Mouse (Mus musculus) ES-Bruce4 (cell line): ENCODE data around the gene Trib3.

Experiments used
- EP300 ChIP-seq: IDR thresholded peaks from 2 replicates; pipeline ENCODE4 v1.6.1; 2011; ENCODE audit warnings: low read depth, low read length; ENCODE audit not compliant: insufficient read depth
- POLR2A ChIP-seq: IDR thresholded peaks from one replicate; pipeline ENCODE4 v1.8.1; 2011; ENCODE audit warnings: low read length; ENCODE audit not compliant: insufficient read depth

- TF ChIP-seq EP300 (no peak), POLR2A (no peak)
Observed at GRCm38 (mm10) chr2:152305480-152305879, 38.4 kb downstream of the Trib3 start.
